Mouse (Mus musculus) heart, adult 9 months (tissue): ENCODE data around the gene Grap.

Source experiments
- DNase-seq, 2 experiments: peaks; one replicate each; pipeline ENCODE4 v3.0.0; 2022; ENCODE audit warnings: low spot score in 2 of 2

Gene Grap

DNA sequence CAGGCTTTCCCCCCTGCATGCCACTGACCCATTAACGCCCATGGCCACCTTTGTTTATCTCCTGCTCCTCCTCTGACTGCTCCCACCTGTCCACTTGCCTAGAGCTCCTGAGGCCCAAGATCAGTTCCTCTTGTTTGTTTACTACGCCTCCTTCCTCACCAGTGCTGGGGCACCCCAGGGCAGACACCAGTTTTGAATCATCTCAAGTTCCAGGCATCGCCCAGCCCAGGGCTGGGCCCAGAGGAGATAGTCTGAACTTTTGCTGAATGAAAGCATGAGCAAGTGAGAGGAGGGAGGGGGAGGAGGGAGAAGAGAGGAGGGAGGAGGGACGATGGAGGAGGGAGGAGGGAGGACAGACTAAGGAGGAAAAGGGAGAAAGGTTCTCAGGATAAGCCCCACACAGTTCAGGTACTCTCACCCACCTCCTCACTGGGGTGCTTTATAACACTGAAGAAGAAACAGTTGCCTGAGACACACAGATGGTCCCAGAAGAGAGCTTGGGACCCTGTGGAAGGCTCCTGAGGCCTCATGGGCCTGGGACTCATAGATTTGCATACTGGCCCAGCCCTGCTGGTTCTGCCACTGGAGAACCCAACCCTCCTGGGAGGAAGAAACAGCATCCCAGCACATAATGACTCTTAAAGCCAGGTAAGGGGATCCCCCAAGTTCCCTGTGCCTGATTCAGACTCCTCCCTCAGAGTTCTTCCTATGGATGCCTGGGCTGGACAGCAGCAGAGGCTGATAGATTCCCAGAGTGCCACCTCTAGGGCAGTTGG, 26.2 kb downstream of the Grap start:
- DNase-seq = no peak

DNA sequence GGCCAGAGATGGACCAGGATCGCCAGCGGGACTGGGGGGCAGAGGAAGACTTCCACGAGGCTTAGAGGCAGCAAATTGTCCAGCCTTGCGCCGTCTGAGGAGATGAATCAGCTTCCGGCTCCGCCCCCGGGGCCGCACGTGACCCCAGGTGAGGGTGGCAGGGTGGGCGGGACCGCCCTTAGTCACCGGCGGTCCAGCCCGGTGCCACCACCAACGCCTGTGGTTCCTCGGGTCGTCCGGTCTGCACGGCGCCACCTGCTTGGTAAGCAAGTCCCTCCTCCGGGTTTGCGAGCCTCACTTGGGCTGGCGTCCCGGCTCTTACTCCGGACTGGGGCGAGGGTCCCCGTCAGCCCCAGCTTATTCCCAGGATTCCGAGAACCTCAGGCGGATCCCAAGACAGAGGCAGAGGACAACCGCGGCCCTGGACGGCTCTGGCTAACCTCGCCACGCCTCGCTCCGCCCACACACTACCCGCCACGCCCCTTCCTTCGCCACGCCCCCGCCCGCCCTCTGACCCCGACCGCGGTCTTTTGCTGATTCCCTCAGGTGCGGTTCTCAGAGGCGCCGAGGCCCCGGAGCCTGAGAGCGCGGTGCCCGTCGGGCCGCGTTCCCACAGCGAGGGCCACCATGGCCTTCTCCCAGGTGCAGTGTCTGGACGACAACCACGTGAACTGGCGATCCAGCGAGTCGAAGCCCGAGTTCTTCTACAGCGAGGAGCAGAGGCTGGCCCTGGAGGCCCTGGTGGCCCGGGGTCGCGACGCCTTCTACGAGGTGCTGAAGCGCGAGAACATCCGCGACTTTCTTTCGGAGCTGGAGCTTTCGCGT, 31.1 kb downstream of the Grap start, which contains the start of gene Fam83g:
Gene Fam83g, plus strand, starts transcription at position 185 of the 825 bp plus-strand sequence.
- peak; percentile 35 to 40 for DNase-seq

DNA sequence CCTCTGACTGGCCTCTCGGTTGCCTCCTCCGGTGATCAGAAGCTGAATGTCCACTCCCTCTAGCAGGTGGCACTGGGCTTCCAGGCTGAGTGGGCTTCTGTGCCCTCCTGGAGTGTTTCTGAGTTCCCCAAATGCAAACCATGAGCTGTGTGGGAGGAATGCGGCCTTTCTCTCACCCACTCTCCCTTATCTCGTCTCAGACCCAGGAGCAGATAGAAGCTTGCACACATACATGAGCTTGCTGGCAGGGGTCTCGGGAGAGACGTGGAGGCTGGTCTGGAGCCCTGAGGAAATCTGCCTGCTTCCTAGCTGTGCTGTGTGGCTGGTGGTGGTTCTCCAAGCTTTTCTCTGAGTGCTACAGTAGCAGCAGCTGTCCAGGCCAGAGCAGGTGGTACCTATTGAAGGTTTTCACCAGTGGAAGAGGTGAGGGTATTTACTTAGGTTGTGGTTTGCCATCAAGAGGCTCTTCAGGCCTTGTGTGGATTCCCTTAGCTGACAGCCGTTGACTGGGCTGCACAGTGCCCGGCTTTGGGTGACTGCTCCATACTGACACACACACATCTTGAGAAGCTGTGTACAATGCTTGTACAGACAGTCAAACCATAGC, 32.2 kb downstream of the Grap start:
- no peak for DNase-seq

DNA sequence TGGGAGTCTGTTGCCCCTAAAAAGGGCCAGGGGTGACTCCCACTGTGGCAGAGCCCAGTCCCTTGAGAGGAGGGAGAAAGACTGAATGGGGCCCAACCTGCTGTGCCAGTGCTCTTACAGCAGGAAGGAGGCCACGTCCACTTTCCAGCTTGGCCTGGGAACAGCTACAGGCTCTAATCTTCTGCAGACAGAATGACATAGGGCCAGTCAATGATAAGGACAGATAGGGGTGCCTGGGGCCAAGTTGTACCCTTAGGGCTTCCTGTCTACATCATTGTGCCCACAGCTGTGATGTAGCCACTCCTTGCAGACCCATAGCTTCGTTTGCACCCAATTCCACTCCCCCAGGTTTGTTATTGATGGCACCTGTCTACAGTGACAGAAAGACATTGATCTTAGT, 33.1 kb downstream of the Grap start:
- DNase-seq = no peak

DNA sequence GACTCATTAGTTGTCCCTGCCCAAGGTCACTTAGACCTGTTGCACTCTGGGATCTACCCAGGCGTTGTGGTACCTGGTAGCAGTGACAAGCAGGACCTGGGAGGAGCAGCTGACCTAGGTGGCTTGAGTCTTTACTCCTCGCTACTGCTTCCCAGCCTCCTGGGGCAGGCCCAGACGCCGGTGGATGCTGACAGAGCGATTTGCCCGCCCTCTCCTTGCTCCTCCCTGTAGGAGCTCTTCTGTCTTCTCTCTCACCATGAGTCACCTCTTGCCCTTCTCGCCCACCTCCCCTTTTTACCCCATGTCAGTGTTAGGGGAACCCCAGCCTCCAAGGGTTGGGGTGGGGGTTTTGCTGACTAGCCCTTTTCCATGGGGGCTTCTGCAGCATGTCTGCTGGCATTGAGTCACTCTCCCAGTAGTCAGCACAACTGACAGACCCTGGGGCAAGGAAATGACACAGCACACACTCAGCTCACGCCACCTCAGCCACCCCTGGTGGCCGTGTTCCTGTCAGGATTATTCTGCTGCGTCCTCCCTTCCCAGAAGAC, 33.9 kb downstream of the Grap start:
- DNase-seq = no peak

DNA sequence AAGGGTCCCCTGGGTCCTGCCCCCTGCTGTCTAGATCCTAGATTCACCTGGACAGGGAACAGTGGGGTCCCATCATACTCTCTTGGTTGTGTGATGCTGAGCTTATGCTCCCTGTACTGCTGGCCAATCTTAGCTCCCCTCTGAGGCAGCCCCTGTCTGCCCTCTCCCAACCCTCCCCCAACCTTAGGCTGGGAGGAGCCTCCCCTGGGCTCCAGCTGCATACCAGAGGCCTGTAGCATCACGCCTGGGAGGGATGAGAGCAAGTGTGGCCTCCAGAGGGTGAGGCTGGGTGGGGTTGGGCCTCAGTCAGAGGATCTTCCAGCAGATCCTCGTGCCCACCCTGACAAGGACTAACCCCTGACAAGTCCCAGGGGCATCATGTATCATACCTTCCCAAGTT, 34.5 kb downstream of the Grap start:
- no peak for DNase-seq

DNA sequence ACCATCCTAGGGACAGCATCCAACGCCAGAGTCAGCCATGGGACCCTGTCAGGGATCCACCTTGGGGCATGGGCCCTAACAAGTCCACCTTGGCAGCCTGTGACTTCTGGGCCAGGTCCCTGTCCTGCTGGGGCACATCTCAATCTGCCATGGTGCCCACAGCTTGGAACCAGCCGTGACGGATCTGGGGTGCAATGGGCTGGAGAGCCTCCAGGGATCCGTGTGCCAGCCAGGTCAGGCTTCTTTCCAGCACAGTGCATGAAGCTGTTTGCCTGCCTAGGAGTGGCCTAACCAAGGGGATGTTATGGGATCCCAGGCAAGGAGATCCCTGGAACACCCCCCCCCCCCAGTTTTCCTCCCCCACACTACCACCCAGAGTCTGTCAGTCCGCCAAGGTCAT, 39.9 kb downstream of the Grap start:
- no peak for DNase-seq

DNA sequence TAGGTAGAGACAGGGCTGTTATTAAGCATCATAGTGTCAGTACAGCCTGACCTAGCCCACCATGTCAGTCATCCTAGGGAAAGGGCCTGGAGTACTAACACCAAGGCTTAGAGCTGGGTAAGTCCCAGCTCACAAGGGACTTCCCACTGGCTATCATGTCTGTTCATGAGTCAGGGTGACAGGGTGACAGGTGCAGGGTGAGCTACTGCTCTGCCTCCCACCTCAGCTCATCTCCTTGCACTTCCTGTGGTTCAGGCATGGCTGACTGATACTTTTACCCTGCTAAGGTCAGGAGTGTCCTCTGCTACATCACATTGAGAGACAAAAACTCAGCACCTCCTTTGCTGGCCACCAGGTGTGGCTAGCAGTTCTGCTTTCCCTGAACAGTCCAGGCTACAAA, 45.8 kb downstream of the Grap start:
- no peak for DNase-seq

DNA sequence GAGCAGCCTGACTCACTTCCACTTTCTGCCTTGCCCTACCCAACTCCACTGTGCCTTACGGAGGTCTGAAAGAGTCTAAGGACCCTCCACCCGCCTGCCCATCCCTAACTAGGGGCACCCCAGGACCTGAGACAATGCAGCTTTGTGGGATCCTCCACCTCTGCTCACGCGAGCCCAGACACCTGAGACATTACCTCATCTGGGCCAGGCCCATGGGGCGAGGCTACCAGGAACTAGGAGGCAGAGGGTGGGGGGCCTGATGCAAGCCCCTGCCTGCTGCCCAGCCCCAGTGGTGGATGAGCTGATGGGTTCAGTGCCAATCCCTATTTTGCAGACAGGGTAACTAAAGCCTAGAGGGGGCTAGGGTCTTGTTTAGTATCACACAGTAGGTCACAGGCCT, 46.4 kb downstream of the Grap start:
- DNase-seq = no peak

DNA sequence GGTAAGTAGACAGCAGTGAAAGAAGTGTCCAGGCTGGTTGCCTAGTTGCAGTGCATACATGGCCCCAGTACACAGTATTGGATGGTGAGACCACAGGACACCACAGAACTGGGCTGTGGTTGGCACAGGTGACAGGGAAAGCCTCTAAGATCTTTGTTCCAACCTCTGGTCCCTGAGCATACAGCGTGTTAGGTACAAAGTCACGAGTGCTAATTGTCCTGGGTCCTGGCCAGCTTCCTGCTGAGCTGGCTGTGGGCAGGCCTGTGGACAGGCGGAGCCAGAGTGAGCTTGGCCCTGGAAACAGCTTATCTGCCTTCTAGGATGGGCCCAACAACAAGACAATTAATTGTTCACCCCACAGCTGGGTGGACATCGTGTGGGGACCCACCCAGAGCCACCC, 46.9 kb downstream of the Grap start:
- DNase-seq = peak; percentile 23 to 27

DNA sequence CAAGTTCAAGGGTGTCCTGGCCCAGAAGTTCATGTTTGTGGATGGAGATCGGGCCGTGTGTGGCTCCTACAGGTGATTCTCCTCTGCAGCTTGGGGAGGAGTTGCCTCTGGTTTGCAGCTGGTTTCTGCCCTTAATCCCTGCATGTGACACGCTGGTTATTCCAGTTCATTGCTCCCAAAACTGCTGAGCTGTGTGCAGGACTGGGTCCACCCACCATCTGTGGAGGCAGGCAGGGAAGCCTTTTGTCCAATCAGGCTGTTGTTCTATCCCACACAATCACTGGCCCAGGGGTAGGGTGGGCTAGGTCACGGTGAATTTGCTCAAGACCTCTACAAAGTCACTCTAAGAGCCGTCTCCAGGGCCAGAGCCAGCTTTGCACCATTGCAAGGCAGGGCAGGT, 48.6 kb downstream of the Grap start:
- DNase-seq = no peak

DNA sequence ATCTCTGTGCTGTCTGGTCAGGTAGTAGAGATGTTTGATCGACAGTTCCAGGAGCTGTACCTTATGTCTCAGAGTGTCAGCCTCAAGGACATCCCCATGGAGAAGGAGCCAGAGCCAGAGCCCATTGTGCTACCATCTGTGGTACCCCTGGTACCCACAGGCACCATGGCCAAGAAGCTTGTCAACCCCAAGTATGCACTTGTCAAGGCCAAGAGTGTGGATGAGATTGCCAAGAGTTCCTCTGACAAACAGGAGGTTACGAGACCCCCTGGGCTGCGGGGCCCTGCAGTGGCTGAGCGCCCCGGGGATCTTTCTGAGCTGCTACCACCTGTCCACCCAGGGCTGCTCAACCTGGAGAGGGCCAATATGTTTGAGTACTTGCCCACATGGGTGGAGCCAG, 49.4 kb downstream of the Grap start:
- no peak for DNase-seq

DNA sequence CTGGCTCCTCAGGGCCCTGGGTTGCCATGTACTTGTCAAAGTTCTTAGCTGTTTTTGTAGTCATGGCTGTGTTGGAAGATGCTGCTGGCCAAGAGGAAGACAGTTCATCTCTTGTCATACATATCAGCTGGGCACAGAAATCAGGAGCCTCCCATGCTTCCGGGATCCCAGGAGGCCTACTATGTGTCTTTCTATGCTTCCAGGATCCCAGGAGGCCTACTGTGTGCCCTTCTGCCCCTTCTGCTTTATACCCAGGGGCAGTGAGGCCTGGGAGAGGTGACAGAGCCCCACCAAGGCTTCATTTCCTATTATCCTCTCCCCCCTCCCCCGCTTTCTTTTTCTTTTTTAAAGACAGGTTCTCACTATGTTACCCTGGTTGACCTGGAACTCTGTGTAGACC, 52.5 kb downstream of the Grap start:
- no peak for DNase-seq

DNA sequence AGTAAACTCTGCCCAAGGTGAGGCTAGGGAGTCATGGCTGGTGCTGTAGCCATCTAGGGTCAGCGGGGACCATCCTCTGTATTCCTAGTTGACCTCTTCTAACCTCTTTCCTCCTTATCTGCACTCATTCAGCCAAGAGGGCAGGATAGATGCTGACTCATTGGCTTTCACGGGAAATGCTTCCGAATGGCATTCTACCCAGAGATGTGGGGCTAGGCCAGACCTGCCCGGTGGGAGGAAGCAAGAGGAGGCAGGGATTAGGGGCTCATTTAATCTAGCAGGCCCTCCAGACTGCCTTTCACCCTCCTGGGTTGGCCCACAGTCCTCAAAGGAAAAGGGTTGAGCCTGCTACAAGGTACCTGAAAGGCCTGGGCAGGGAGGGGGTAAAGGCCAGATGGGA, 53.2 kb downstream of the Grap start:
- DNase-seq = no peak

DNA sequence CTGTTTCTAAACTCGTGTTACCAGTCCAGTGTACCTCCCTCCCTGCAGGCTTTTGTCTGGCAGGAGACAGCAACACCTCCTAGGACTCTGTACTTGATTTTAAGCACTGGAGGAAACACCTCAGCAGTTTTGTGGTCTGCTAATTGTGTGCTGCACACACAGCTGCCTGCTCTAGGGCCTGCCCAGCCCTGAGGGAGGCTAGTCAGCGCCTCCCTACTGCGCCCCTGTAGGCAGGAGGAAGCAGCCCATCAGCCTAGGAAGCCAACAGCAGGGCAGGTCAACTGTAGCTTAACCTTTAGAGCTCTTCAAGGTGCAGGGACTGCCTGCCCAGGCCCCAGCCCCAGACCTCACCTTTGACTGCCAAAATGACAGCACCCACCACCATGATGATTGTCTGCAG, 55.9 kb downstream of the Grap start:
- no peak for DNase-seq

DNA sequence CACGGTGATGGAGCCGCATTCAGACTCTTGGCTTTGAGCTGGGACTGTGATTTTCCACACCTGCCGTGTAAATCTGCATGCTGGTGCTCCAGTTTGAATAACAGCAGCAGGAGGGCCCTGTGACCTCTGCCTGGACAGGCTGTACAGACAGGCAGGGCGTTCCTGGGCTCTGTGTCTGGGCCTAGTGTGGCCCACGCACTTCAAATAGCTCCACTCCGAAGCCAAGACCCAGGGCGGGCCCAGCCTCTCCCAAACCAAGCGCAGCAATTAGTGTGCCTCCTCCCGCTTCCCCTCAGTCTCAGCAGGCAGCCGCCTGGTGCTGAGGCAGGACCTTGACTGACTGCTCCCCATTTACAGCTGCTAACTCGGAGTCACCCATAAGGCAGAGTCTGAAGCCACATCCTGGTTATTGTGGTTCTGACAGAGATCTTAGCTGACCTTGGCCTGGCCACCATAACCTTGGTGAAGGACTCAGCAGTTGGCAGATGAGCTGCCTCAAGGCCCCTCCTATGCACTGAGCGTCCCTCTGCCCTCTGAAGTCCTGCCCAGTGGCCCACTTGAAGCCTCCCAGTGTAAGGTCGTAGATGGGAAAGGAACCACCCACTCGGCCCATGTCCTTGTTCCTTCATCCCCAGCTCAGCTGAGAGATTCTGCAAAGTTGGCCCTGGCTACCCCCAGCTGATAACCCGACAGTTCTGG, 60.2 kb downstream of the Grap start:
- DNase-seq = no peak

DNA sequence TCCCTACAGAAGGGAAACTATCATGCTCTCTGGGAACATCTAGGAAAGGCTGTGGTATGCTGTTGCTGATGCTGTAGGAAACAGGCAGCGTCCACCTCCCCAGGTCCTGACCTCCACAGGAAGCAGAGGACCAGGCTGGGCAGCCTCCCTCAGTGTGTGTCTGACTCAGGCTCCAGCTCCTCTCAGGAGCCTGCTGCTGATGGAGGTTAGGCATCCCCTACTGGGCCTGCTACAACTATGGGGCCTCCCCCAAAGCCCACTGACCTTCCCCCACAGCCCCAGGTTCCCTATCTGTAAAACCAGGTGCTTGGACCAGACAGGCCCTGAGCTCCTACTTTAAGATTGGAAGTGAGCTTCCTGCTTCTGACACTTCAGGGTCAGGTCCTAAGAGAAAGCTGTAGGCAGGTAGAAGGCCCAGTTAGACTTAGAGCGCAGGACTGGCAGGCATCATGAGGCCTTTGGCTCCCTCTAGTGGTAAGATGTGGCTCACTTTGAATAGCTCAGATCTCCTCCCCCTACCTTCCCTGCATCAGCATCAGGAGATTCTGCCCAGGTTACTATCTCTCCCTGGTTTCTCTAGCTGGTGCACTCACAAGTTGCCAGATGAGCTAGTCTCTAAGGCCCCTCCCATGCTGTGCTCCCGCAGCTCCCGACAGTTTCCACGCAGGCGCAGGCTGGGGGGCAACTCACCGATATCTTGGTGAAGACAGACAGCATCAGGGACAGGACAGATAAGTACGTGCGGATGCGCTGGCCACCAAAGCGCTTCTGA, 61.5 kb downstream of the Grap start:
- DNase-seq = peak; percentile 75 to 77

DNA sequence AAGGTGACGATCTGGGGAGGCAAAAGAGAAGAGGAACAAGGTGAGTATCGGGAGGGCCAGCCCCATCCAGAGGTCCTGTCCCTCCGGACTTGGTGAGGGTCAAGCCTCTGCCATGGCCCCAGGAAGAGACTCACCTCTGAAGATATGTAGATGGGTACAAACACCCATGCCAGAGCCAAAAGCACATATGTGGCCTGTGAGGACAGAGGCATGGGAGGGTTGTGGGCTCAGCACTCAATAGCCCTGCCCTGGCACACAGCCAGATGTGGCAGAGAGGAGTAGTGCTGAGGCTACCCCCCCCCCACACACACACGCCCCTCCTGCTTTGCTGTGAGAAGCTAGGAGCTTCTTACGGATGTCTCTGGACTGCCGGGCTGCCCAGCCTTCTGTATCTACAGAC, 62.1 kb downstream of the Grap start:
- no peak for DNase-seq

DNA sequence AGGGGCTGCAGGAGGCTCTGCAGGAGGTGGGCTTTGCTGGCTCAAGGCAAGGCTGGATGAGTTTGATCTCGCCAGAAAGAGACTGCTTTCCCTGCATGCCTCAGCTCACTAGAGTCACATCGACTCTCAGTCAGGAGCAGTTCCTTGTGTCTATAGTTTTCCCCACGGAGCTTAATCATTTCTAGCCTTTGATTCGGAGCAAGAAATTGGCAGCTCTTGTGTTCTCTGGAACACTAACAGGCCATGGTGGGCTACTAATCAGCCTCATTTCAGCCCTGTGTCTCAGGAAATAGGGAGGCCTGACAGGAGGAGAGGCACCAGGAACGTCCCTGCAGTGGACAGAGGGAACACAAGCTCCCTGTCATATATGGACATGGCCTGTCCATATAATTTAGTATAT, 64.9 kb downstream of the Grap start:
- DNase-seq = no peak

DNA sequence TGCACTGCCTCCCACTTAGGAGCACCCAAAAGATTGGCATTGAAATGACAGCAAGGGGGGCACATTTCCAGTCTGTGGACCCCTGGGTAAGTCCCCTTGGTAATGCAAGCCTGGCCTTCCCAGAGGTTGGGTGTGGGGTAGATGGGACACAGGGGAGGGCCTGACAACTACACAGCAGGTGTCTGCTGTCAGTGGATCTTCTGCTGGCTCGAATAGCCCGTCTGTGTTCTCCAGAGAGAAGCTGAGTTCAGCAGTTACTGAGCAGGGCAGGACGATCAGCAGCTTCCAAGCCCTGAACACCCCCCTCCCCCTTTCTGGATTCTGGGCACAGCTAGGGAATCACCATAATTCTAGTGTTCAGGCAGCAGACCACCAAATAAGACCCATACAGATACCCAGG, 66.3 kb downstream of the Grap start:
- no peak for DNase-seq

DNA sequence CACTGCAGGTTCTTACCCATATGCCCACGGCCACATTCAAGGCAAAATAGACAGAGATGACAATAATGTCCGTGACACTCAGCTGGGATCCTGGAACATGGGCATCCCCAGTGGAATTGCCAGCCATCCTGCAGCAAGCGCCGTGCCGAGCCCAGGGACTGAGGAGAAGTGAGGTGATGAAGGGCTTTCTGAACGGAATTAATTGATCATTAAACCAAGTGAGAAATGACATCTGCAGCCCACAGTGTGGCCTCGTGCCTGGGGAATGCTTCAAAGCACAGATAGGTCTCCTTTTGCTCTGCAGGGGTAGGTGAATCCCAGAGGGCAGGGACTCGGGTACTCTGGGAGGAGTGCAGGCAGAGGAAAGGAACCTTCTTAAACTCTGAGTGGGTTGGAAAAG, 66.8 kb downstream of the Grap start:
- no peak for DNase-seq
